Mouse (Mus musculus) limb, embryonic 15.5 days (tissue): ENCODE results near the gene Hspa4l. TPM values are rescaled to one million over a fixed set of nuclear protein-coding genes. Genes with fewer than 3 reads are reported as not detected.
A peak's percentile ranks its signal among the peaks of the same experiment; 100 is the strongest.

ENCODE experiments used
- ATAC-seq: fragments of 200-750 bp; cut with Nextera tagmentation; 2 replicates; pipeline ENCODE4 v1.8.0; 2017; ENCODE audit warnings: low read depth, moderate TSS enrichment; ENCODE audit not compliant: insufficient number of reproducible peaks, low FRiP score, low TSS enrichment
- H3K27ac ChIP-seq: fragments of 300-500 bp; sonication (generic); 2 replicates; pipeline ENCODE4 v1.5.1; 2015; ENCODE audit warnings: moderate library complexity, mild to moderate bottlenecking, inconsistent platforms
- H3K27me3 ChIP-seq: fragments of 300-500 bp; sonication (generic); 2 replicates; pipeline ENCODE4 v1.6.1; 2015; ENCODE audit warnings: inconsistent platforms
- H3K36me3 ChIP-seq: fragments of 300-500 bp; sonication (generic); 2 replicates; pipeline ENCODE4 v1.6.1; 2015; ENCODE audit warnings: inconsistent platforms
- H3K4me1 ChIP-seq: fragments of 300-500 bp; sonication (generic); 2 replicates; pipeline ENCODE4 v1.6.1; 2015; ENCODE audit warnings: inconsistent platforms
- H3K4me2 ChIP-seq: fragments of 300-500 bp; sonication (generic); 2 replicates; pipeline ENCODE4 v1.6.1; 2015; ENCODE audit warnings: mild to moderate bottlenecking, inconsistent platforms
- H3K4me3 ChIP-seq: fragments of 300-500 bp; sonication (generic); 2 replicates; pipeline ENCODE4 v1.5.1; 2015; ENCODE audit warnings: mild to moderate bottlenecking, inconsistent platforms
- H3K9ac ChIP-seq: fragments of 300-500 bp; sonication (generic); 2 replicates; pipeline ENCODE4 v1.6.1; 2015; ENCODE audit warnings: inconsistent platforms
- H3K9me3 ChIP-seq: fragments of 300-500 bp; sonication (generic); 2 replicates; pipeline ENCODE4 v1.6.1; 2016; ENCODE audit warnings: inconsistent platforms
- WGBS: fragments of 180-500 bp; shearing (Covaris S2); methylation state at CpG from one replicate; pipeline ENCODE4 v1.1.7; 2015; 5-methylcytosine and 5-hydroxymethylcytosine counted together
- polyA plus RNA-seq: library from polyadenylated mRNA; unstranded; fragments of >200 nt; fragmentation: Nextera tagmentation; extraction: Ambion mirVana; gene quantifications from 2 replicates; pipeline ENCODE4 v1.2.1, GENCODE M21; 2015

Gene Hspa4l
- 5.3 and 7.0 TPM in 2 replicates for polyA plus RNA-seq

DNA sequence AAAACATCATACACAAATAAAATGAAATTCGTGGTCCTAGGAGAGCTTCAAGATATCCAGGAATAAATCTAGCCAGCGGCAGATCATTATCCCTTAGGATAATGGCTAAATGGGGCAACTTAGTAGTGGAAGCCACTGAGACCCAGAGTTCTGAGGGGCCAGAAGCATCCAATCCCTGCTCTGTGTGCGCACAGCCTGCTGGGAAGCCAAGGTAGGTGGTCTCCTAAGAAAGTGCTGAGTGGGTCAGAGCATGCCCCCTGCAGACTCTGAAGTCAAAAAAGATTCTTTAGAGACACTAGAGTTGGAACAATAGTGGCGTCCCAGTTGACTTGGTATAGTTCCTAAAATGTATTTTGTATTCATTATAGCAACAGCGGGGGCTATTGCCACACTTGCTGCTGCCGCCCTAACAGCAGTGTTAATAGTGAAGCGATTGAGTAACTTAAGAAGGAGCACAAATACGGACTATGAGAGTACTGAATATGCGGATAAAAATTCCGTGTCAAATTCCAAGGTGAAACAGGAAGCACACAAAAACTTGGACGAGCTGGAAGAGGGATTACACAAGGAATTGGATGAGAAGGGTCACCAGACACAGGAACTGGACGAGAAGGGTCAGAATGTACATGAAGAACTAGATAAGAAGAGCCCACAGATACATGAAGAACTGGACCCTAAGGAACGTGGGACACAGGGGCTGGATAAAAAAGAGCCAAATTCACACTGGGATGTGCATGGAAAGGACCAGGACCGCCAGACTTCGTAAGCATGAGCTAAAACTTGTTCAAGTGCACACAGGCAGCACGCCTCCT is at the start of gene Hspa4l:
Gene Hspa4l, plus strand, starts transcription at position 472 of the 812 bp plus-strand sequence.
- H3K9me3 ChIP-seq = no peaks in the 10 kb centered on the region
- ATAC-seq = no peak; the same call in 1 of the 2 replicates

DNA sequence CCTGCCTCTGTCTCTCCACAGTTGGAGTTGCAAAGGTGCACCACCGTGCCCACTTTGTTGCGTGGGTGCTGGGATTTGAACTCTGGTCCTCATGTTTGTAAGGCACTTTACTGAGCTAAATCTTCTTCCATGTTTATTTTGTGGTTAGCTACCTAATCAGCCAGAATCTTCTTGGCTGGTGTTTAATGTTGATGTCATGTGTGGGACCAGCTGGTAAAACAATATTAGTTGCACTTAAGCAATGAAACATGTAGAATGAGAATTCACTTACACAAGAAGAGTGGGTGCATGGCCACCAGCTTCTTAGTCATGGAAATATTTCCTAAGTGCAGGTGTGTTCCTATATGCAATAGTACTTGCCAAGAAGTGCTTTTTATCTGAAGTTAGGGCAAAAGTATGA is 49.1 kb upstream of the Hspa4l start:
- Histone ChIP-seq H3K27me3 (no peaks in the 10 kb centered on the region), H3K4me1 (no peaks in the 10 kb centered on the region), H3K9ac (no peak overlapping the region), H3K27ac (no peak overlapping the region), H3K36me3 (peaks cover 14% of the 10 kb centered on the region), H3K9me3 (no peaks in the 10 kb centered on the region), H3K4me2 (no peak overlapping the region), H3K4me3 (no peak overlapping the region)
- no peak for ATAC-seq
- WGBS = 100% methylated on average over 2 of the region's 2 CpGs

More for the DNA sequence above, at the start of gene Hspa4l:
- Histone ChIP-seq H3K27me3 (peaks cover 5% of the 10 kb centered on the region), H3K27ac (peak within 1 kb of the TSS; percentile 33; the same call in 1 of the 2 replicates), H3K4me3 (peak within 1 kb of the TSS; percentile 72), H3K36me3 (no peaks in the 10 kb centered on the region), H3K4me1 (peaks cover 17% of the 10 kb centered on the region), H3K9ac (peak within 1 kb of the TSS; percentile 58), H3K4me2 (peak within 1 kb of the TSS; percentile 99)
- 22% methylated on average over 16 of the region's 16 CpGs for WGBS

DNA sequence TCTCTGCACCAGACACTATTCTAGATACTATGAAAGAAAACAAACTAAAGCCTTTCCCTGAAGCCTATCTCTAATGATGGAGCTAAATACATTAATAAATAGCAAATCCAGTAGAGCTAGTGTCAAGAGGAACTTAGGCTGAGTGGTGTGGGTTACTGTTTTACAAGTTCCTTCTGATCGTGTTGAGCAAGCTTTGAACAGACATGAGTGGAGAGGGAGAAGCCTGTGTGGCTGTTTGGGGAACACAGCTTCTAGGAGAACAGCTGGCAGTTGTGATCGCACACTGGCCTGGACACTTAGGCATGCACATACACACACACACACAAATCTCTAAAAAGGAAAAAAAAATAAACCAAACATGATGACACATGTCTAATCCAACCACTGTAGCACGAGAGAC is 45.5 kb upstream of the Hspa4l start:
- H3K27me3 ChIP-seq = no peaks in the 10 kb centered on the region
- H3K27ac ChIP-seq = no peak overlapping the region
- H3K9me3 ChIP-seq = no peaks in the 10 kb centered on the region
- no peak overlapping the region for H3K4me3 ChIP-seq
- H3K4me2 ChIP-seq = no peak overlapping the region
- no peak overlapping the region for H3K9ac ChIP-seq
- peaks cover 11% of the 10 kb centered on the region for H3K36me3 ChIP-seq
- H3K4me1 ChIP-seq = no peaks in the 10 kb centered on the region
- WGBS = 73% methylated on average over 3 of the region's 3 CpGs
- ATAC-seq = no peak

DNA sequence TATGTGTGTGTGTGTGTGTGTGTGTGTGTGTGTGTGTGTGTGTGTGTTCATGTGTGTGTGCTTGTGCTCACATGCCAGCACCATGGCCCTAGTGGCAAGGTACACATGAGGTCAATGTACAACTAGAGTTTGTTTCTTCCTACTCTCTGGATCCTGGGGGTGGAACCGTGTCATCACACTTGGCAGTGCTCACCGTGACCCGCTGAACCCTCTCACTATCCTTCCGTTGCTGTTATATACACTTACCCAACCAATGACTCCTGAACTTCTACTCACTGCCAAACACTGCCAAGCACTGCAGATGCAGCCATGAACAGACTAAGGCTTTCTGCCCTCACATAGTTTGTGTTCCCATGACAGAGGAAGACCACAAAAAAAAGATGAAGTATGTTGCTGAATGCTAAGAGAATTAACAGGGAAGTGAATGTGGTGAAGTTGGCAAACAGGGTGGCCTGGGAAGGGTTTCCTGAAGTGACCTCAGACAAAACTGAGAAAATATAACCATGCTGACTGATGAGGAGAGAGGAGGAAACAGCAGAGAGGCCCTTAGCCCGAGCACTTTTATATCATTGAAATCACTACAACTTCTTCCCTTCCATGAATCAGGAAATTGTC is 39.4 kb upstream of the Hspa4l start:
- no peak for ATAC-seq
- H3K4me3 ChIP-seq = no peak overlapping the region
- no peak overlapping the region for H3K4me2 ChIP-seq
- no peaks in the 10 kb centered on the region for H3K4me1 ChIP-seq
- WGBS = 81% methylated on average over 5 of the region's 5 CpGs
- H3K9ac ChIP-seq = no peak overlapping the region
- H3K36me3 ChIP-seq = peaks cover 2% of the 10 kb centered on the region; the same call in 1 of the 2 replicates
- no peaks in the 10 kb centered on the region for H3K27me3 ChIP-seq
- H3K27ac ChIP-seq = no peak overlapping the region
- H3K9me3 ChIP-seq = no peaks in the 10 kb centered on the region; the same call in 1 of the 2 replicates

DNA sequence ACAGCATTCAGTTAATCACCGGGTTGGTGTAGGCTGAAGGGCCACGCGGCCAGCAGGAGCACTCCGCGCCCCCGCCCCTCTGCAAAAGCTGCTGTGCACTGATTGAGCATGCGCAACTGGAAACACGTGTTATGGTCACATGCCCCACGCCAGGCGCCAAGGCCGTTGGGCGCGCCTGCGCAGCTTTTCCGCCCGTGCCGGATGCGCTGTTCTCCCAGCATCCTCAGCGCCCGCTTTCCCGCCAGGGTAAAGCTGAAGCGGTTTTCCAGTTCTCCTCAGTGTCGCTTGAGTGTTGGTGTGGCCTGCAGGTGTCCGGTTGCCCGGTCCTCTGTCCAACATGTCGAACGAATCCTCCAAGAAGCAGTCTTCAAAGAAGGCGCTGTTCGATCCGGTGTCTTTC is 35.6 kb upstream of the Hspa4l start, which contains the start of gene Slc25a31:
Gene Slc25a31, plus strand, starts transcription at position 201 of the 400 bp plus-strand sequence.
- H3K27me3 ChIP-seq = no peaks in the 10 kb centered on the region
- no peak within 1 kb of the TSS for H3K4me3 ChIP-seq
- H3K36me3 ChIP-seq = no peaks in the 10 kb centered on the region
- no peaks in the 10 kb centered on the region; the same call in 1 of the 2 replicates for H3K9me3 ChIP-seq
- no peak for ATAC-seq
- no peak within 1 kb of the TSS for H3K9ac ChIP-seq
- no peak within 1 kb of the TSS for H3K4me2 ChIP-seq
- H3K27ac ChIP-seq = no peak within 1 kb of the TSS
- H3K4me1 ChIP-seq = no peaks in the 10 kb centered on the region
- WGBS = 90% methylated on average over 30 of the region's 30 CpGs

DNA sequence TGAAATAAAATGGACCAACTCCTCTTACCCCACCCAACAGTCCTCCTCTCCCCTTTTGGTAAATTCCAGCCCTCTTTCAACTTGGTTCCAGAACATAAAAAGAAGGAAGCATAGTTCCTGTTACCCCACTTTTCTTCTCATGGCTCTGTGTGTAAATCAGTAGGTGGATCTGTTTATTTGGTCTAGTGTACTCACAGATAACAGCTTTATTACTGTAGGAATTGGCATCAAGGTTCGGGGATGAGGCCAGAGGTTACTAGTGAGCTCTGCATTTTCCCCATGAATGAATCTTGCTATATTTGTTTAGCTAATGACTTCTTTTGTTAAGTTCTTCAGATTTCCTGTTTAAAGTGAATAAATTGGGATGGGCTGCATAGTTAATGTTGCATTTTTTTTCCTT is 28.2 kb upstream of the Hspa4l start:
- H3K4me2 ChIP-seq = no peak overlapping the region
- H3K9ac ChIP-seq = no peak overlapping the region
- no peaks in the 10 kb centered on the region for H3K36me3 ChIP-seq
- no peaks in the 10 kb centered on the region for H3K4me1 ChIP-seq
- no peak overlapping the region for H3K4me3 ChIP-seq
- 23% methylated on average over 1 of the region's 1 CpGs for WGBS
- no peaks in the 10 kb centered on the region for H3K9me3 ChIP-seq
- no peaks in the 10 kb centered on the region for H3K27me3 ChIP-seq
- no peak overlapping the region for H3K27ac ChIP-seq
- ATAC-seq = no peak

DNA sequence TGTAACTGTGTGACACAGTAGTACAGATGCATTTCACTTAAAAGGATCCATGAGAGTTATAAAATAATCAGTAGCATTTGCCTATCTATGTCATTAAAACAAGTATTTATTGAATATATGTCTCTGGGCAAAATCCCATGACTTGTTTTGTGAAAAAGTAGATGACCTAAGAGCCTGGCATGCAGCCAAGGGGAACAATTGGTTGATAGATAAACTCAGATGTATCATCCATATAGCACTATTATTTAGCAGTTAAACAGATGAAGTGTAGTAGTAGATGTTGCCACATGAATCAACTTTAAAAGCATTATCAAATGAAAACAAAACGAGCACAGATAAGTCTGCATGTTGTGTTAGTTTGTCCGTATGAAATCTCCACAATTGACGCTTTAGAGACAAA is 25.3 kb upstream of the Hspa4l start:
- ATAC-seq = no peak

DNA sequence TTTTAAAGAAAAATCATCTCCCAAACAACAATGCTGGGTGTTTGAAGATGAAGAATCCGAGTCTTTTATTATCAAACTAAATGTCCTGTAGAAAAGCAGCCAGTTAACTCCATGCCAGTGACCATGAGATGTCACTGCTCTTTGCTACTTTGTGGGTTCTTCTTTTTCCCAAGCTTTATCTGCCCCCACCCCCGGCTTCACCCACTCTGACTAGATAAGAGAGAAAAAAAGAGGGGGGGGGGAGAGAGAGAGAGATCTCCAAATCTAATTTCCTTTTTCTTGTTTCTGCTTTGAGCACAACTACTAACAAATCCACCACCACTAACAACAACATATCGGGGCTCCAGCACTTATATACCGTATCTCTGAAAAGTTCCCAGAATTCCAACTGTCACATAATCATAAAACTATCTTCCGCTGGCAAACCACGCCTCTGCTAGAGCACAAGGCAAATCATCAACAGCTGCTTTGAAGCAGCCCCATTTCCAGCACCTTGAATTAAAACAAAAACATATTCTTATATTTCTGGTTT is 5.8 kb upstream of the Hspa4l start:
- no peaks in the 10 kb centered on the region for H3K36me3 ChIP-seq
- H3K4me1 ChIP-seq = no peaks in the 10 kb centered on the region
- no peak overlapping the region for H3K4me3 ChIP-seq
- no peaks in the 10 kb centered on the region for H3K9me3 ChIP-seq
- H3K4me2 ChIP-seq = no peak overlapping the region
- WGBS = 74% methylated on average over 6 of the region's 6 CpGs
- no peak overlapping the region for H3K9ac ChIP-seq
- ATAC-seq = no peak
- no peak overlapping the region for H3K27ac ChIP-seq
- no peaks in the 10 kb centered on the region for H3K27me3 ChIP-seq

More for the DNA sequence above, 25.3 kb upstream of the Hspa4l start:
- Histone ChIP-seq H3K36me3 (no peaks in the 10 kb centered on the region), H3K9ac (no peak overlapping the region), H3K4me3 (no peak overlapping the region), H3K27me3 (no peaks in the 10 kb centered on the region), H3K4me2 (no peak overlapping the region), H3K27ac (no peak overlapping the region), H3K9me3 (no peaks in the 10 kb centered on the region), H3K4me1 (no peaks in the 10 kb centered on the region)
- WGBS = 80% methylated on average over 3 of the region's 3 CpGs

DNA sequence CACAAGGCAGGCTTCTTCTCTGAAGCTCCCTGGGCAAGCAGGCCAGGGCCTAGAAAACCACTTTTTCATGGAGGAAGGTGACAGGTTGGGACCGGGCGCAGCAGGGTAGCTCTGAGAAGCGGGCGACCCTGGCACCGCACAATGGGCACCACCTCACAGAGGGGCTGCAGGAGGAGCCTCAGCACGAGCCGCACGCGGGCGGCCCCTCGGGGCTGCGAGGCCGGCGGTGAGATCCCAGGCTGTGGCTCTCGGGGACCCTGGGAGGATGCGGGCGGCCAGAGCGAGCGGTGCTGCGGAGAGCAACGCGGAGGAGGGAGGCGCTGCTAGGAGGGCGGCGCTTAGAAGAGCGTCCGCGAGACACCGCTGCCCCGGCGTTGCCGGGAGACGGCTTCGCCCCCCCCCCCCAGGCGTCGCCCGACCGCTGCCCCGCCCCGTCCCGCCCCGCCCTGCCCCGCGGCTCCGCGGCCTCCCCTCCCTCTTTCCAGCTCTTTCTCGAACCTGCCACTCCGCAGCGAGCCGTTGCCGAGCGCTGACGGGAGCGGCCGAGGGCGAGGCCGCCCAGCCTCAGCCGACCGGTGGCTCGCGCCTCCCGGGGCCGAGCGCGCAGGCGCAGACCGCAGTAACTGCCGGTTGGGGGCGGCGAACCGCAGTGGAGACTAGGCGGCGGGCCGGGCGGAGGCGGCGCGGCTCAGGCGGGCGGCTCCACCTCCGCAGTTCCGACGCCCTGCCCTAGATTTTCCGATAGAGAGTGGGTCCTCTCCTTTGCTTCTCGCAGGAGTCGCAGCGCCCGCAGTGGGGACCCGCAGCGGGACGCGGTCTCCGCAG is 753 bp downstream of the Hspa4l start:
- Histone ChIP-seq H3K9me3 (no peaks in the 10 kb centered on the region), H3K36me3 (no peaks in the 10 kb centered on the region), H3K9ac (peak overlapping the region; percentile 58), H3K27me3 (peaks cover 5% of the 10 kb centered on the region), H3K4me2 (peak overlapping the region; percentile 99), H3K4me3 (peak overlapping the region; percentile 72), H3K4me1 (peaks cover 17% of the 10 kb centered on the region), H3K27ac (peak overlapping the region; percentile 33; the same call in 1 of the 2 replicates)
- ATAC-seq = peak; percentile 91
- WGBS = under 1% methylated on average over 45 of the region's 93 CpGs

DNA sequence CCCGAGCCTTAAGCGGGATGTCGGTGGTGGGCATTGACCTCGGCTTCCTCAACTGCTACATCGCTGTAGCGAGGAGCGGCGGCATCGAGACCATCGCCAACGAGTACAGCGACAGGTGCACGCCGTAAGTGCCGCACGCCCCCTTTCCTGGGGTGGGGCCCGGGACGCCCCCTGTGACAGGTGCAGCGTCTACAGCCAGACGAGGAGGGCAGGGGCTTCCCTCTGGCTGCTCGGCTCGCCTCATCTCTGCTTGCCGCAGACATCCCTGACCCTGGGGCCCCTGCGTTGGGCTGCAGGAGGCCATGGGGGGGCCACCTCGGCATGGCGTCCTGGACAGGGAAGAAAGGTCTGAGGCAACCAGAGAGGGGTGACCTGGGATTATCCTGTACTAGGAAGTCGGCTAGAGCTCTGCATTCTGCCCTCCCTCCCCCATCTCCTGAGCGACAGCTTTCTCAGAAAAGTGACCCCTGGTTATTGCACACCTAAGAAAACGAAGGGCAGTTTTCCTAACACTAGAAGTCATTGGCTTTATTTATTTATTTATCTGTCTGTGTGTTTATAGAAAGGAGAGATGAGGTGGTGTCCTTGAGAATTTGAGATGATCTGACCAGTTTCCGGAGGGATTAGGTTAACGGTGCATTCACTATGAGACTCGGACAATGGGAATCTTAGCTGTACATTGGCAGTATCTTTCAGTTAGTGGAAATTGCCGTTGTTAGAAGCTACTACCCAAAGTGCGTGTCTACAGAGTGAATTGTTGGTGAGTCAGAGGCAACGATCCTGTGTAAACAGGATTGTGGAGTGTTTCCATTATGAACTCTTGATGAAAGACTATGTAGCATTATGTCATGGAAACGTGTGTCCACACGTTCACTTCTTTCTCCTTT is 1.6 kb downstream of the Hspa4l start:
- H3K9ac ChIP-seq = peak overlapping the region; percentile 58
- H3K4me2 ChIP-seq = peak overlapping the region; percentile 99
- peak overlapping the region; percentile 33; the same call in 1 of the 2 replicates for H3K27ac ChIP-seq
- peaks cover 17% of the 10 kb centered on the region for H3K4me1 ChIP-seq
- ATAC-seq = peak; percentile 45; the same call in 1 of the 2 replicates
- no peaks in the 10 kb centered on the region for H3K9me3 ChIP-seq
- no peaks in the 10 kb centered on the region for H3K36me3 ChIP-seq
- H3K27me3 ChIP-seq = peaks cover 5% of the 10 kb centered on the region
- WGBS = 6% methylated on average over 37 of the region's 37 CpGs
- H3K4me3 ChIP-seq = peak overlapping the region; percentile 72

DNA sequence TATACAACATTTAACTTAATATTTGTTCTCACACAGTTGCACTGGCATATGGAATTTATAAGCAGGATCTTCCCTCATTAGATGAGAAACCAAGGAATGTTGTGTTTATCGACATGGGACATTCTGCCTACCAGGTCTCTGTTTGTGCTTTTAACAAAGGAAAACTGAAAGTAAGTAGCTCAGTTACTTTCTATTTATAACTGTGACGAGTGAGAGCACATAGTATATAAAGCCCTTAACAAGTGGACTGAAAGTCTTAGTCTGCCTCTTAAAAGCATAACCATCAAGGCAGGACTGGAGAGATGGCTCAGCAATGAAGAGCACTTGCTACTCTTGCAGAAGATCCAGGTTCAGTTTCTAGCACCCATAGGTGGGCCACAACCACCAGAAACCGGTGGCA is 16.5 kb downstream of the Hspa4l start:
- ATAC-seq = no peak
- Histone ChIP-seq H3K4me2 (no peak overlapping the region), H3K4me1 (no peaks in the 10 kb centered on the region), H3K27ac (no peak overlapping the region), H3K27me3 (no peaks in the 10 kb centered on the region), H3K9ac (no peak overlapping the region), H3K9me3 (no peaks in the 10 kb centered on the region), H3K36me3 (no peaks in the 10 kb centered on the region), H3K4me3 (no peak overlapping the region)
- 87% methylated on average over 3 of the region's 3 CpGs for WGBS
